Mouse (Mus musculus) gastrocnemius, postnatal 25 days (tissue): ENCODE measurements around the gene Eef1akmt4. TPM values are rescaled to one million over a fixed set of nuclear protein-coding genes. Genes with fewer than 3 reads are reported as not detected.

Source experiments
- DNase-seq: peaks from one replicate; pipeline ENCODE4 v3.0.0; 2022
- long read RNA-seq, 2 experiments: library from polyadenylated mRNA; stranded (forward); transcript quantifications; one replicate each; pipeline ENCODE4 v2.0.0; 2021
- total RNA-seq, 2 experiments: library from RNA; stranded (reverse); gene quantifications; 1 replicate in 1 of 2; 2 replicates in 1 of 2; pipeline ENCODE4 v1.2.3; 2021

The Eef1akmt4 gene
- total RNA-seq: 1 to 10 TPM; 5.1 to 5.7 TPM
- long read RNA-seq, experiment 1, transcript Eef1akmt4-201 (3 exons, 1,134 nt): major isoform, 13 of 13 reads
- long read RNA-seq, experiment 1, partial matches to known transcripts: 0 of 13 reads
- long read RNA-seq, experiment 1, other reads (novel, unspliced or antisense): 0 of 13 reads
- long read RNA-seq, experiment 2, transcript Eef1akmt4-201 (3 exons, 1,134 nt): major isoform, 11 of 11 reads
- long read RNA-seq, experiment 2, partial matches to known transcripts: 0 of 11 reads
- long read RNA-seq, experiment 2, other reads (novel, unspliced or antisense): 0 of 11 reads

GRCm38 (mm10) chr16:20611357-20612227 lies at the start of gene Eef1akmt4, which contains the start of the genes Gm49333 and Alg3:
TSS of gene Eef1akmt4 (plus strand) at chr16:20611593.
TSS of gene Gm49333 (plus strand) at chr16:20611610.
TSS of gene Alg3 (minus strand) at chr16:20611735.
- DNase-seq: peak; percentile 88

DNA sequence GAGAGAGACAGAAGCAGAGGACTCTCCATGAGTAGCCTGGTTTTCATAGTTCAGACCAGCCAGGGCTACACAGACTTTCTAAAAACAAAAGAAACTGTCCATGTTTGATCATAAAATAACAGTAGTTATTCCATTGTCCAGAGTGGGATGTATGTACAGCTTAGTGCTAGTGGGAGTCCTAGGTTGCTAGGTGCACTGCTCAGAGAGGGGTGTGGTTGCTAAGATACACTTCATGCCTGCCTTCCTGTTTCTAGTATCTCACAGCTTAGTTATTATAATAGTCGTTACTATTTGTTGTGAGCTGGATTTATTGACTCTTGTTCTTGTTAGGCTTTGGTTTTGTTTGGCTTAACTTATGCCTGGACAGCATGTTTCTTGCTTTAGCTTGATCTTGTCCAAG lies 46.3 kb upstream of the Eef1akmt4 start:
- DNase-seq: no peak

- DNase-seq: no peak
Observed at GRCm38 (mm10) chr16:20589366-20589938, 21.9 kb upstream of the Eef1akmt4 start, which contains the start of gene Vwa5b2. TSS of gene Vwa5b2 (plus strand) at chr16:20589471.

GRCm38 (mm10) chr16:20589939-20590679 lies 21.3 kb upstream of the Eef1akmt4 start:
- no peak for DNase-seq

DNA sequence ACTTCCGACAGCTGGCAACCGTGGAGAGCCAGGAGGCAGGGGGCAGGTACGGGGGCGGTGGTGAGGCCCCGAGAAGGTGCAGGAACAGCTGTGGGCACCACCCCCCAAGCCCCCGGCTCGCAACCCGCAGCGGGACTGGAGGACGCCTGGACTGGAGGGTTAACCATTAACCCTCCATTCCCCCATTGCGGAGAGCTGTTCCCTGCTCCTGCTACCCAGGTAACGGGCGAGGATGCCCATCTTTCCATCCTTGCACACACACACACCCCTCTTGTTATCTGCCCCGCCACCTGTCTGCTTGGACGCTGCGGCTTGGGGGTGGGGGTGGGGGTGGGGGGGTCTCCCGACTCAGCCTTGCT lies 20.7 kb upstream of the Eef1akmt4 start:
- no peak for DNase-seq

GRCm38 (mm10) chr16:20591076-20591705 lies 20.2 kb upstream of the Eef1akmt4 start:
- no peak for DNase-seq

GRCm38 (mm10) chr16:20595060-20595673 lies 16.2 kb upstream of the Eef1akmt4 start:
- no peak for DNase-seq

DNA sequence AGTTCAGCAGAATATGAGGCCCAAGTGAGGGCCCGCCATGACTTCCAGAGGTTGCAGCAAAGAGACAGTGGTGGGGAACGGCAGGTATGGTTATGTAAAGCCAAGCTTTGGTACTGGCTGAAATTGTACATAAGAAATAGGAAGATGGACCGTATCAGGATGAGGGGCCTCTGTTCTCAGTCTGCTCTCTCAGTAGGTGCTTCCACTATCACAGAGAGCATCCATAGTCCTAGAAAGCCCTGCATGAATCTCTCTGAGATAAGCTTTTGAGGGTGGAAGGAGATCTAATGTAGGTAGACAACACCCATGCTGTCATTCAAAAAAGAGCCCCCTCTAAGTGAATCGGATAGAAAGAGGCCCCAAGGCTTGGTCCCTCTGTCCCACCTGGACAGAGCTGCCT lies 15.7 kb upstream of the Eef1akmt4 start:
- DNase-seq: no peak

- no peak for DNase-seq
Observed at GRCm38 (mm10) chr16:20596687-20597441, 14.5 kb upstream of the Eef1akmt4 start.

GRCm38 (mm10) chr16:20600511-20600910 lies 10.9 kb upstream of the Eef1akmt4 start:
- no peak for DNase-seq

- no peak for DNase-seq
Observed at GRCm38 (mm10) chr16:20604705-20605104, 6.7 kb upstream of the Eef1akmt4 start.

DNA sequence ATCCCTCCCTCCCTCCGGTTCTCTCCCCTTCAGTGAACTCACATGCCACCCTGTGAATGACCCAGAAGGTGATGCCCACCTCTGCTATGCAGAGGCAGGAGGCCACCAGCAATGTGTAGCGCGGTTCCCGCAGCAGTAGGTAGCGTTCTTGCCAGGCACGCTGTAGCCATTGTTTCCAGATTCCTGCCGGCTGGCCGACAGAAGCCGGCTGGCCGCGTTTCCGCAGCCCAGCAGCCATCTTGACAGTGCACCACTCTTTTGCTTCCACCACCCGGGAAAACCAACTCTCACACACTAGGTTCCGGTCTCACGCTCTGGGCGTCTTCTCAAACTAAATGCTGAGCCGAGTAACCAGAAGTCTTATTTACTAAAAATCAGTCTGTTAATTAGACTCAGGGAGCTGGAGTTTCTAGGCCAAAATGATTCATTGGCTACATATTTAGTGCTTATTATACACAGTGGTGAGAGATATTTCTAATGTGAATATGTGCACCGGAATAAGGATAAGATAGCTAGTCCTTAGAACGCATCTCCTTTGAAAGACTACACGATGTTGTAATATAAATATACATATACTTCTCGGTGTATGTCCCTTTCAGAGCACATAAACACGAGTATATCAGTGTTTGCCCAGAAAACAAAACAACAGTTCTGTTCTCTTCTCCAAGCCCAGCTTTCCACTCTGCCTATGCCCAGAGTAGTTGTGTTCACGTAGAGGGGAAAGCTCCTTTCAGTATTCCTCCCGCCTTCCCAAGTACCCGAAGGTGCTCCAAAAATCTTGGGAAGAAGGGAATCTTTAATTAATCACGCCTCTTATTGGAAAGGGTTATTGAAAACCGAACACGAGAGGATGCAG lies 664 bp upstream of the Eef1akmt4 start:
- DNase-seq: peak; percentile 64

DNA sequence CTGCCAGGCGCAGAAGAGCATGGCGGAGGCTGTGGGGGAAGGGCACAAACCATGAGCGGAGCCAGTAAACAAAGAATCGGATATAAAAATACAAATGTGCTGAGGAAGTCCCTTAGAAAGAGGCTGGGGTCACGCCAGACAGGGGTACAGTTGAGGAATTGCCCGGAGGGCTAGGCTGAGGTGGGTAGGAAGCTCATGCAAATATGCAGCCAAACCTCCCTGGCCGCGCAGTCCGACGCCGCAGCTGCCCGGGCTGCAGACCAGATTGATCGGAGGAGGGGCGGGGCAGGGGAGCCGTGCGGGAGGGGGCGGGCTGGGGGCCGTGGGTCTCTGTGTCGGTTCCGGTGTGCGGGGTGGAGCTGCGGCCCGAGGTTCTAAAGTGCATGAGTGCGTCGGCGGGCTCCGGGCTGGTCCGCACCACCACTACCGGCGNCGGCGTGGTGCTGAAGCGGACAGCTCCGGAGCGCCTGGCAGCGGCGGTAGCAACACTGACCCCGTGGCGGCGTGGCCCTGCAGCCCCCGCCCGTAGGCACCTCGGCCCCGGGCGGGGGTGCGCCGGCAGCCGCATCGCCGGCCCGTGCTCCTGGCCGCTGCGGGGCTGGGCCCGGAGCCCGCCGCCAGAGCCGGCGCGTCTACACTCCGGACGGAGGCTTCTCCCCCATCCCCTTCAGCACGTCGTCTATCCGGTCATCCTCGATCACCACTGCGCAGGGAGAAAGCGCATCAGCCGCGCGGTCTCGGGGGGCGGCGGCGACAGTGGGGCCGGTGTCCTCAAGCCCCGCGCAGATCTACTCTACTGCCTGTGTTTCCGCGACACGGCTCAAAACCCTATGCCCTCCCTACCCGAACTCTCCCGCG lies 8.4 kb downstream of the Eef1akmt4 start:
- no peak for DNase-seq

- no peak for DNase-seq
Observed at GRCm38 (mm10) chr16:20620399-20620735, 9.0 kb downstream of the Eef1akmt4 start.

DNA sequence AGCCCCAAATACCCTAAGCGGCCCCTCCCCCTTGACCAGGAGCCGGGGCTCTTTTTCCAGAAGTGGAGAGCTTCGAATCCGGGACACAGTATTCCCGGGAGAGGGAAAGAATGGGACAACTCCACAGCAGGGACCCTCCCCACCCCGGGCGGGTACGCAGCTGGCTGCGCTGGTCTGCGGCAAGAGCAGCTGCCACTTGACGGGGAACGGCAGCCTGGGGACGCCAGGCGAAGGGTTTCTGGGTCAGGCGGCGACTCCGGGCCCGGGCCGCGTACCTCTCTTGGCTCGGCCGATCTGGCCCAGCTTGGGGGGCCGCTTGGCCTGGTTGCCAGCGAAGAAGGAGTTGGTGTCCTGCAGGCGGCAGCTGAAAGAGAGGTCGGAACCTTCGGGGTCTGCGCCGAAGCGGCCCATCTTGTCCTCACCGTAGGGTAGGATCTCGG lies 9.4 kb downstream of the Eef1akmt4 start:
- no peak for DNase-seq

- peak; percentile 66 for DNase-seq
Observed at GRCm38 (mm10) chr16:20621191-20621990, 10.0 kb downstream of the Eef1akmt4 start, which contains the start of gene Camk2n2. TSS of gene Camk2n2 (minus strand) at chr16:20621287.

DNA sequence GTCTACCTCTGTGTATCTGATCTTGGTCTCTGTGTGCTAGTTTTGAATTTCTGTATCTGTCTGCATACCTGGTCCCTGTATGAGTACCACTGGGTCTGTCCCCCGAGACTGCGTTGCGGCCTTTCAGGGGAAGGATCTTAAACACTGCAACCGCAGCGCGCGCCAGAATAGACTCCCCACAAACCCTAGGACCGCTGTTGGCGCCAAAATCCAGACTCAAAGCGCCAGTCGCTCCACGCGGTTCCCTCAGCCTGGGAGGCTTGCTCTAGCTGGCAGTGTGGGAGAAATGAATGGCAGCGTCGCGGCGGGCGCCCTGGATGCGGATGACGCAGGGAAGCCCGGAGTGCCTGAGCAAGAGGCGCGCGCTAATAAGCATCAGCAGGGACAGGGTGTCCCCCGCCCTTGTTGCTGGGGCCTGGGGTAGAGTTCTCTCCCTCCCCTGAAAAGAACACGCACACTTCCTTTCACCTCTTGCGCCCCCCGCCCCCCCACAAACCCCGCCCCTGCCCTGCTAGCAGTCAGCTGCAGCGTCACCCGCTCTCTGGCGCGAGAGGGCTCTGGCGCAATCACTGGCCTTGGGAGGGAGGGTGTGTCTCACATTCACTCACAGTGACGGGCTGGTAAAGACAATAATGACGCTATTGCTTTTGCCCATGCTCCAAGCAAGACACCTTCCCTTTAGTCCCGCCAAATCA lies 10.7 kb downstream of the Eef1akmt4 start:
- DNase-seq: peak; percentile 27
